Mouse (Mus musculus): ENCODE results near the gene Gpx3. TPM values are rescaled to one million over a fixed set of nuclear protein-coding genes. Genes with fewer than 3 reads are reported as not detected.

Gpx3 gene
- total RNA-seq, 2 experiments from 2014 or later = 23.2 to 36.0 TPM

GRCm38 (mm10) chr11:54912503-54913316 lies 10.5 kb downstream of the Gpx3 start:
- no peak for DNase-seq

GRCm38 (mm10) chr11:54913841-54914240 lies 11.6 kb downstream of the Gpx3 start:
- DNase-seq = no peak

- no peak for DNase-seq
Observed at GRCm38 (mm10) chr11:54917461-54917860, 15.2 kb downstream of the Gpx3 start.

GRCm38 (mm10) chr11:54918273-54918672 lies 16.0 kb downstream of the Gpx3 start:
- no peak for DNase-seq

- DNase-seq = no peak
Observed at GRCm38 (mm10) chr11:54920127-54920972, 18.1 kb downstream of the Gpx3 start.

- no peak for DNase-seq
Observed at GRCm38 (mm10) chr11:54920973-54921580, 18.8 kb downstream of the Gpx3 start.

GRCm38 (mm10) chr11:54921798-54922197 lies 19.5 kb downstream of the Gpx3 start:
- DNase-seq = peak; percentile 57

- no peak for DNase-seq
Observed at GRCm38 (mm10) chr11:54922488-54922887, 20.2 kb downstream of the Gpx3 start.

GRCm38 (mm10) chr11:54924145-54924544 lies 21.9 kb downstream of the Gpx3 start:
- DNase-seq = no peak

- DNase-seq = peak; percentile 79
Observed at GRCm38 (mm10) chr11:54927346-54928140, 25.3 kb downstream of the Gpx3 start.

- DNase-seq = no peak
Observed at GRCm38 (mm10) chr11:54928219-54928618, 26.0 kb downstream of the Gpx3 start.

- no peak for DNase-seq
Observed at GRCm38 (mm10) chr11:54928886-54929285, 26.6 kb downstream of the Gpx3 start.

GRCm38 (mm10) chr11:54929290-54929689 lies 27.0 kb downstream of the Gpx3 start:
- DNase-seq = no peak

GRCm38 (mm10) chr11:54929744-54930143 lies 27.5 kb downstream of the Gpx3 start:
- no peak for DNase-seq

GRCm38 (mm10) chr11:54930318-54930979 lies 28.2 kb downstream of the Gpx3 start:
- DNase-seq = peak; percentile 64

GRCm38 (mm10) chr11:54931405-54932093 lies 29.3 kb downstream of the Gpx3 start:
- peak; percentile 60 for DNase-seq

GRCm38 (mm10) chr11:54932540-54932939 lies 30.3 kb downstream of the Gpx3 start:
- DNase-seq = no peak

GRCm38 (mm10) chr11:54934198-54934597 lies 31.9 kb downstream of the Gpx3 start:
- no peak for DNase-seq

- DNase-seq = no peak
Observed at GRCm38 (mm10) chr11:54936035-54936770, 34.0 kb downstream of the Gpx3 start.

GRCm38 (mm10) chr11:54936771-54937140 lies 34.5 kb downstream of the Gpx3 start:
- DNase-seq = no peak

All from gastrocnemius, postnatal 10 days (tissue).